Mouse (Mus musculus): Measurements from ENCODE around the gene Tk1.
"Not testable (repeated sequence)": the region's sequence is repeated elsewhere in the genome, so short reads cannot be mapped to it uniquely, and the experiment has no call there.

The Tk1 gene

GRCm38 (mm10) chr11:117846640-117847039 is 20.7 kb upstream of the Tk1 start:
- no peak for DNase-seq

GRCm38 (mm10) chr11:117845651-117846050 is 19.8 kb upstream of the Tk1 start:
- DNase-seq: no peak

- DNase-seq: no peak
Measured at GRCm38 (mm10) chr11:117844997-117845396, 19.1 kb upstream of the Tk1 start.

- DNase-seq: no peak
Measured at GRCm38 (mm10) chr11:117843434-117843833, 17.5 kb upstream of the Tk1 start.

GRCm38 (mm10) chr11:117840910-117841309 is 15.0 kb upstream of the Tk1 start:
- no peak for DNase-seq

GRCm38 (mm10) chr11:117839021-117839420 is 13.1 kb upstream of the Tk1 start:
- DNase-seq: no peak

- DNase-seq: no peak
Measured at GRCm38 (mm10) chr11:117838572-117838971, 12.7 kb upstream of the Tk1 start.

- no peak for DNase-seq
Measured at GRCm38 (mm10) chr11:117836306-117836705, 10.4 kb upstream of the Tk1 start.

GRCm38 (mm10) chr11:117834086-117834485 is 8.2 kb upstream of the Tk1 start:
- DNase-seq: no peak

- DNase-seq: not testable (repeated sequence)
Measured at GRCm38 (mm10) chr11:117833509-117833908, 7.6 kb upstream of the Tk1 start.

- DNase-seq: peak; percentile 48 to 76
Measured at GRCm38 (mm10) chr11:117832086-117832969, 6.4 kb upstream of the Tk1 start.

GRCm38 (mm10) chr11:117830401-117830800 is 4.5 kb upstream of the Tk1 start:
- no peak for DNase-seq

- no peak for DNase-seq
Measured at GRCm38 (mm10) chr11:117829671-117830215, 3.9 kb upstream of the Tk1 start.

GRCm38 (mm10) chr11:117828888-117829604 is 3.2 kb upstream of the Tk1 start:
- peak; percentile 34 to 41 for DNase-seq

GRCm38 (mm10) chr11:117828149-117828887 is 2.4 kb upstream of the Tk1 start:
- DNase-seq: no peak

GRCm38 (mm10) chr11:117827386-117827785 is 1.5 kb upstream of the Tk1 start:
- DNase-seq: no peak

GRCm38 (mm10) chr11:117826916-117827315 is 1.0 kb upstream of the Tk1 start:
- no peak for DNase-seq

GRCm38 (mm10) chr11:117826164-117826563 is 272 bp upstream of the Tk1 start:
- DNase-seq: no peak

GRCm38 (mm10) chr11:117824060-117824969 is 1.6 kb downstream of the Tk1 start:
- DNase-seq: peak; percentile 86 to 87

- no peak for DNase-seq
Measured at GRCm38 (mm10) chr11:117823411-117823810, 2.5 kb downstream of the Tk1 start.

GRCm38 (mm10) chr11:117822728-117823241 is 3.1 kb downstream of the Tk1 start:
- no peak for DNase-seq

GRCm38 (mm10) chr11:117821868-117822267 is 4.0 kb downstream of the Tk1 start:
- no peak for DNase-seq
